Mouse (Mus musculus) B cell, adult 2 months (primary cell): Measurements from ENCODE around the gene Gm10282.

ENCODE experiments used
- DNase-seq, 2 experiments: peaks; one replicate each; pipeline ENCODE4 v3.0.0; 2022

Gm10282 gene

GRCm38 (mm10) chr8:72323131-72323725 is 18.2 kb upstream of the Gm10282 start:
- peak; percentile 64 to 73 for DNase-seq

- peak; percentile 87 to 89 for DNase-seq
Measured at GRCm38 (mm10) chr8:72322471-72322889, 17.4 kb upstream of the Gm10282 start.

DNA sequence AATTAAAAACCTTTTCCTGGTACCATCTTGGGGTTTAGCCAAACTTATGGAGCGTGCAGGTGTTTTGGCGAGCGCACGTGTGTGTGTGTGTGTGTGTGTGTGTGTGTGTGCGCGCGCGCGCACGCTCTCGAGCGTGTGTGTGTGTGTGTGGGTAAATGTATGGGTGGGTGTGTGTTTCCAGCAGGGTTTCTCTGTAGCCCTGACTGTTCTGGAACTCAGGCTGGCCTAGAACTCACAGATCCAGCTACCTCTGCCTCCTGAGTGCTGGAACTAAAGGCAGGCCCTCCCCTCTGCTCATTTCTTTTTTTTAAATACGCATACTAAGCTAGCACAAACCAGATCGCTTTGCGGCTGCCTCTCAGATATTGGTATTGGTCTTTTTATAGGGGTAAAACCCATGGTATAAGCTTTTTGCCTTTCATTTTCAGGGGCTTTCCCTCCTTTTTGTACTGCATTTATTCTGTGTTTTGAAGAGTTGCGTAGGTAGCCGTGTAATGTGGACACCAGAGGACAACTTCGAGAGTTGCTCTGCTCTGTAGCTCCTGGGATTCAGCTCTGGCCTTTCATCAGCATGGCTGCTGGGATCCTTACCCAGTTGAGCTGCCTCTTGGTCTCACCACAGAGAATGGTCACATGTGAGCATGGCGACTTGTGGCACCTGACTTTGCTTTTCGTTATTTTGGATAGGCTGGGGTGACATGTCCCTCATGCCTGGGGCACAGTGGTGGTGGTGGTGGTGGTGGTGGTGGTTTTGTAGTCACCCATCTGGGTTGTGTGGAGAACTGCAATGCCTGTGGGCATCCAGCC is 16.8 kb upstream of the Gm10282 start:
- DNase-seq = peak; percentile 78 to 81

- DNase-seq = peak; percentile 66 to 73
Measured at GRCm38 (mm10) chr8:72320803-72321583, 15.9 kb upstream of the Gm10282 start.

DNA sequence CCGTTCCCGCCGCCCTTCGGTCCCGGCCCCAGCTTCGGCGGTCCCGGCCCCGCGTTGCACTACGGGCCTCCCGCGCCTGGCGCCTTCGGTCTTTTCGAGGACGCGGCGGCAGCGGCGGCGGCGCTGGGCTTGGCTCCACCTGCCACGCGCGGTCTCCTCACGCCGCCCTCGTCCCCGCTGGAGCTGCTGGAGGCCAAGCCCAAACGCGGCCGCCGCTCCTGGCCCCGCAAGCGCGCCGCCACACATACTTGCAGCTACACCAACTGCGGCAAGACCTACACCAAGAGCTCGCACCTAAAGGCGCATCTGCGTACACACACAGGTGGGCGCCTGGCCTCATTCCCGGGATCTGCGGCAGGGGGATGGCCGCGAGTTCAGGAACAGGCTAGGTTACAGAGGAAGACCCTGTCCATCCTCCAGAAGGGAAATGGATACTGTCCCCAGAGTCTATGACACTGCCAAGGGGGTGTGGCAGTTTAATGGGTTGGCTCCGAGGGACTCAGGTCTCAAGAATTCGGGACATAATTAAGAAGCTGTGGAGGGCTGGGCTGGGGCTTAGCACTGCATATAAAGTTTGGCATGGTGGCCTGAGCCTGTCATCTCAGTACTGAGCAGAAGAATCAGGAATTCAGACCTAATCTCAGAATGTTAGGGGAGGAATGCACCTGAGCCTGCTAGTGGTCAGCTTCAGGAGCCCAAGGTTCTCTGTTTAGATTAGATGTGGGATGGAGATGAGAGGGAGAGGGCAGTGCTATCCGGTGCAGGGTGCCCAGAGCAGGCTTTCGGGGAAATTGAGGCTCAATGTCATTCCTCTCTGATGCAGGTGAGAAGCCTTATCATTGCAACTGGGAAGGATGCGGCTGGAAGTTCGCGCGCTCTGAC is 15.1 kb upstream of the Gm10282 start:
- peak; percentile 72 to 73 for DNase-seq

DNA sequence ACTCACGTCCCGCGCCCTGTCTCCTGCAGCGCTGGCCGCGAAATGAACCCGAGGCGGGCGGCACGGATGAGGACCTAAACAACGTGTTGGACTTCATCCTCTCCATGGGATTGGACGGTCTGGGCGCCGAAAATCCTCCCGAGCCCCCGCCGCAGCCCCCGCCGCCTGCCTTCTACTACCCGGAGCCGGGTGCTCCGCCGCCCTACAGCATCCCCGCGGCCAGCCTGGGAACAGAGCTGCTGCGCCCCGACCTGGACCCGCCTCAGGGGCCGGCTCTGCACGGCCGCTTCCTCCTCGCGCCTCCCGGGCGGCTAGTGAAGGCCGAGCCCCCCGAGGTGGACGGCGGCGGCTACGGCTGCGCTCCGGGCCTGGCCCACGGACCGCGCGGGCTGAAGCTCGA is 14.3 kb upstream of the Gm10282 start:
- DNase-seq = no peak

GRCm38 (mm10) chr8:72318801-72319322 is 13.8 kb upstream of the Gm10282 start, which contains the start of gene Klf2:
TSS of gene Klf2 (plus strand) at chr8:72319033.
- peak; percentile 100 for DNase-seq

DNA sequence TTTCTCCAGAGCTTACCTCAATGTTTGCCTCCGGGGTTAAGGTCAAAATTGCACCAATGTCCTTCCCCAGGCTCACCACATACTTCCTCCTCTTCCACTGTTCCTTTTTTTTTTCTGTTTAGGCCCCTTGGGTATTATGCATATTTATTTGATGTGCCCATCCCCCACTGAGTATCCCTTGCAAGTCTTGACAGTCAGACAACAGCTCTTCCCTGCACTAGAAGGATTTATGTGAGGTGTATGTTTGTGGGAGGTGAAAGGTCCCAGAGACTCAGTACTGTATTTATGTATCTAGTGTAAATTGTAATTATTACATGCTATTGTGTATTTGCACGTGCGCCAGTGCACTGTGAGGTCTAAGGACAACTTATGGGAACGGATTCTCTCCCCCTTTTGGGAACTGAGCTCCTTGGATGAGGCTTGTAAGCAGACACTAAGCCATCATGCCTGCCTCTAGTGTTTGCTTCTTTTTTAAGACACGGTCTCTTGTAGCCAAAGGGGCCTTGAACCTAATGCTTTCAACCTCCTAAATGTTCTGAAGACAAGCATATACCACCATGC is 12.8 kb upstream of the Gm10282 start:
- peak; percentile 60 to 65 for DNase-seq

DNA sequence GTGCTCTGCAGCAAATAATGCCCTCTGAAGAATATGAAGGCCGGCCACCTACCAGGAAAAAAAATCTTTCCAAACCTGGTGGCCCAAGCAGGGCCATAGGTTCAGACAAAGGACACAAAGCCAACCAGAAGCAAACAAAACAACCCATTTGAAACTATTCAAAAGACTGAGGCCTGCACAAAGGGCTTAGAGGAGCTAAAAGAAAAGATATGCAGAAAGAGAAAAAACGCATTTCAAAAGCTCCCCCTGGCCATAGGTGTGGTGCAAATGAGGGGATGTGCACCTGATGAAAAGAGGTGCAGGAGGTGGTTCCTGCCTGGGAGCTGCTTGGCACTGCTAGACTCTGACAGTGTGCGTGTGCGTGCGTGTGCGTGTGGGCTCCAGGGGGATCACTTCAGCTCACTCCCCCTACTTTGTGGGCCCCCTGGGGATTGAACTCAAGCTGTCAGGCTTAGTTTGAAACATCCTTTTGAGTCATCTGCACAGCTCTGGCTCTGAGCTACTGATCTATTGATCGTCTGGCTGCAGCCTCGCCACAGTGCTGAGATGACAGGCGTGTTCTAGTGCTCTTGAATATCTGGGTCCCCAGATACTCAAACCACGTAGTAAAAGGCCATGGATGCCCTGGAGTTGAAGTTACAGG is 11.1 kb upstream of the Gm10282 start:
- peak; percentile 49 to 58 for DNase-seq

GRCm38 (mm10) chr8:72312926-72313518 is 8.0 kb upstream of the Gm10282 start:
- DNase-seq = no peak

DNA sequence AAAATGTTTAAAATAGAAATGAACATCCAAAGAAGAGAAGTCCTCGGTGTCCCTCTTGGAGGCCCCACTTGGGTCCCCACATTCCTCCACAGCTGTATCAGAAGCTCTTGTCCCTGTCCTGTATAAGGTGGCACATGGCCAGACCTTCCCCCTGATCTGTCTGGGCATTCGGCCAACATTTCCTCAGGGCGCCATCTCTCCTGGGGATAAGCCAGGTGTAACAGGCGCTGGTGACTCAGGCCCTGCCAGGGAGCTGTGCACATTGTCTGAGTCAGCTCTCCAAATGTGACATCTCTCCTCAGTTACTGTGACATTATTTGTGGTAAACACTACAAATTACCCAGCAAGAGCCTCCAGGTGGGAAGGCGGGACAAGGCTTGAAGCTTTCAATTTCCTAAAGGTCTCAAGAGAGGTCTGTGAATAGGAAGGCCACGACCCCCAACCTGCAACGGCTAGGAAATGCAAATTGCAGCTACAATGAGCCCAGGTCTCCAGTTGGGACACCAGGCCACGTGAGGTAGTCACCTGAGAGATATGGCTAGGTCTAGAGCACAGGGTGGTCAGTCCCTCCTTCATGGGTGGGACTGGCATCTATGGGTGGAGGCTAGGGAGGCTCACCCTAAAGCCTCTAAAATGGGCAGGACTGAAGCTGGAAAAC is 5.9 kb upstream of the Gm10282 start:
- peak; percentile 42 to 55 for DNase-seq

GRCm38 (mm10) chr8:72308276-72308675 is 3.2 kb upstream of the Gm10282 start:
- no peak for DNase-seq

DNA sequence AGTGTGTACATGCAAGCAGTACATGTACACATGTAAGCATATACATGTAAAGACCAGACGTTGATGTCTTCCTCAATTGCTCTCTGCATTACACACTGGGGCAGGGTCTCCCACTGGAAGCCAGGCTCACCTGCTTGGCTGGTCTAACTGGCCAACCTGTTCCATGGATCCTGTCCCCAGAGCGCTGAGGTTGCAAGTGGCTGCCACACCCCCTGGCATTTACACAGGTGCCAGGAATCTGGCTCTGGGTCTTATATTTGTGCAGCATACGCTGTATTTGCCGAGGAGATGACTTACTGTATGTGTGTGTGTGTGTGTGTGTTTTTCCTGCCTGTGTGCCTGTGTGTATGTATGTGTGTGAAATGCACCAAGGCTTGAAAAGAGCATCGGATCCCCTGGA is 1.9 kb upstream of the Gm10282 start:
- no peak for DNase-seq

DNA sequence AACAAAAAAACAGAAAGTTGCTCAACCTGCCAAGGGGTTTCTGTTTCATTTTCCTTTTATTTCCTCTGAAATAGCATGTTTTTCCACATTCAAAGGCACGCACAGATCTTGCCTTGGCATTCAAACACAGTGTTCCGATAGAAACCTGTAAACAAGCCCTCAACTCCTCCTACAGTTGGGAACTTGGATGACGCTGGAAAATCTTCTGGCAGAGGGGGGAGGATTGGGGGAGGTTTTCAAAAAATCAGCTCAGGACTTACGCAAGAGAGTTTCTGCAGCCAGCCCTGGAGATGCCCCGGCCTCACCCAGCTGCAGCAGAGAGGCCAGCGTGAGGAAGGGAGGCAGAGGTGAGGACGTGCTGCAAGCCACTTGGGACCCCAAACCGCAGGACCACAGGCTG is 1.4 kb downstream of the Gm10282 start:
- DNase-seq = peak; percentile 58 to 60

- peak; percentile 24 to 32 for DNase-seq
Measured at GRCm38 (mm10) chr8:72302986-72303612, 2.0 kb downstream of the Gm10282 start.

DNA sequence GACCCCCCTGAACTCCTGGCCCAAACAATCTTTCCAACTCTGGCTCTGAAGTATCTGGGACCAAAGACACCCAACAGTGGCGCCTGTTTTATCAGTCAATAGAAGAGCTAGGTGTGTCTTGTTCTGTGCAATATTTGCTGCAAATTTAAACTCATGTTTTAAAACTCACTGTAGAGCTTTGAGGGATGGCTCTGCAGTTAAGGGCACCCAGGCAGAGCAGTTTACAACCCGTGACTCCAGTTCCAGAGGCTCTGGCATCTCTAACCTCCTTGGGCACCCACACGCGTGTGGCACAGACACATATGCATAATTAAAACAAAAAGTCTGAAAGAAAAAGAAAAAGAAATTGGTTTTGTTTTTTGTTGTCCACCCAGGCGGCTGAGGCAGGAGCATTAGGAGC is 3.6 kb downstream of the Gm10282 start:
- no peak for DNase-seq

DNA sequence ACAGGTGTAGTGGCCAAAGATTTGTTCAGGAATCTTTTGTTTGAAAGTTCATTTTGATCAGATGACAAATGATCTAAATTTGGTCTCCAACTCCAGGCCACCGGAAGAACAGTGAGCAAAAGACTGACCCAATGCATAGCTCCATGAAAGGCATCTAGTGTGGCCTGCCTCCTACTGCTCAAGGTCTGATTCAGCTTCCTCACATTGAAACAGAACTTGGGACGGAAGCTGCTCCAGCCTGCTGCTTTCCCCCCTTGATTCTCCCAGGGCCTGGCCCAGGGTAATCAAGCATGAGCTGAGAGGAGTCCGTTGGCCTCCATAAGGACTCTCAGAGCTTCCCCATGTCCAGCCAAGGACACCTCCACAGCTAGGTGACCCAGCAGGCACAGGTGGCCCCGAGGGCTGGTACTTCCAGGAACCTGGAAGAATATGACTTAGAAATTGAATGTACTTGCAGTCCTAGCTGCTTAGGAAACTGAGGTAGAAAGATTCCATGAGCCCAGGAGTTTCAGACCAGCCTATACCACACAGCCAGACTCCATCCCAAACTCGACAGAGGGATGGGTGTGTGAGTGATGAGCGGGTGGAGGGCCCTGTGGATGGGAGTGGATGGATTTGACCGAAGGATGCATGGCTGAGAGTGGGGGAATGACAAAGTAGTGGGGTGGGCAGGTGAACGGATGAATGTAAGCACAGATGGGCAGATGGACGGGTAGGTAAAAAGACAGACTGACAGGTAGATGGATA is 4.2 kb downstream of the Gm10282 start:
- DNase-seq = no peak

- no peak for DNase-seq
Measured at GRCm38 (mm10) chr8:72298928-72299327, 6.1 kb downstream of the Gm10282 start.

- DNase-seq = no peak
Measured at GRCm38 (mm10) chr8:72296561-72296960, 8.5 kb downstream of the Gm10282 start.
